Mouse (Mus musculus) limb, embryonic 15.5 days (tissue): ENCODE data around the gene Tmem88b. TPM values are rescaled to one million over a fixed set of nuclear protein-coding genes. Genes with fewer than 3 reads are reported as not detected.

ENCODE experiments used
- ATAC-seq: fragments of 200-750 bp; cut with Nextera tagmentation; 2 replicates; pipeline ENCODE4 v1.8.0; 2017; ENCODE audit warnings: low read depth, moderate TSS enrichment; ENCODE audit not compliant: insufficient number of reproducible peaks, low FRiP score, low TSS enrichment
- H3K27ac ChIP-seq: fragments of 300-500 bp; sonication (generic); 2 replicates; pipeline ENCODE4 v1.5.1; 2015; ENCODE audit warnings: moderate library complexity, mild to moderate bottlenecking, inconsistent platforms
- H3K27me3 ChIP-seq: fragments of 300-500 bp; sonication (generic); 2 replicates; pipeline ENCODE4 v1.6.1; 2015; ENCODE audit warnings: inconsistent platforms
- H3K36me3 ChIP-seq: fragments of 300-500 bp; sonication (generic); 2 replicates; pipeline ENCODE4 v1.6.1; 2015; ENCODE audit warnings: inconsistent platforms
- H3K4me1 ChIP-seq: fragments of 300-500 bp; sonication (generic); 2 replicates; pipeline ENCODE4 v1.6.1; 2015; ENCODE audit warnings: inconsistent platforms
- H3K4me2 ChIP-seq: fragments of 300-500 bp; sonication (generic); 2 replicates; pipeline ENCODE4 v1.6.1; 2015; ENCODE audit warnings: mild to moderate bottlenecking, inconsistent platforms
- H3K4me3 ChIP-seq: fragments of 300-500 bp; sonication (generic); 2 replicates; pipeline ENCODE4 v1.5.1; 2015; ENCODE audit warnings: mild to moderate bottlenecking, inconsistent platforms
- H3K9ac ChIP-seq: fragments of 300-500 bp; sonication (generic); 2 replicates; pipeline ENCODE4 v1.6.1; 2015; ENCODE audit warnings: inconsistent platforms
- H3K9me3 ChIP-seq: fragments of 300-500 bp; sonication (generic); 2 replicates; pipeline ENCODE4 v1.6.1; 2016; ENCODE audit warnings: inconsistent platforms
- WGBS: fragments of 180-500 bp; shearing (Covaris S2); methylation state at CpG from one replicate; pipeline ENCODE4 v1.1.7; 2015; 5-methylcytosine and 5-hydroxymethylcytosine counted together
- polyA plus RNA-seq: library from polyadenylated mRNA; unstranded; fragments of >200 nt; fragmentation: Nextera tagmentation; extraction: Ambion mirVana; gene quantifications from 2 replicates; pipeline ENCODE4 v1.2.1, GENCODE M21; 2015

Tmem88b gene
- 0.38 and 0.52 TPM in 2 replicates for polyA plus RNA-seq

DNA sequence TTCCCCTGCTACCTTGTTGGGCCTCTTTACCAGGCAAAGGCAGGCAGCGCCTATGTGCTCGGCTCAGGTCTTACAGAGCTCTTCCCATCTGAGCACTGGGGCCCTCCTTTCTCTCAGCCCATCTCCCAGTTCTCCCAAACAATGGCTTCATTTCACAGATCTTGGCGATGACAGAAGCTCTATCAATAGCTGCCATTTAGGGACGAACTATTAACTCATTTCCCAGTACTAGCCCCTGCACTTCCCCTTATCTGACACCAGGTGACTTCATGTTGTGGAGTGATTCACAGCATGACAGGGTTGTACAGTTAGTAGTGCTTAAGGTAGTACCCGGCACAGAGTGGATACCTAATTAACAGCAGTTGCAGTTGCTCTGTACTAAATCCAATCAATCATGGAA lies at the start of gene Tmem88b:
Gene Tmem88b, minus strand, starts transcription at position 56 of the 400 bp plus-strand sequence.
- Histone ChIP-seq H3K9me3 (no peaks in the 10 kb centered on the region), H3K27ac (peak within 1 kb of the TSS; percentile 80; the same call in 1 of the 2 replicates), H3K9ac (no peak within 1 kb of the TSS), H3K36me3 (no peaks in the 10 kb centered on the region), H3K4me3 (peak within 1 kb of the TSS; percentile 63), H3K4me2 (peak within 1 kb of the TSS; percentile 78), H3K27me3 (no peaks in the 10 kb centered on the region), H3K4me1 (peaks cover 14% of the 10 kb centered on the region)
- no peak for ATAC-seq
- WGBS: 69% methylated on average over 5 of the region's 5 CpGs

DNA sequence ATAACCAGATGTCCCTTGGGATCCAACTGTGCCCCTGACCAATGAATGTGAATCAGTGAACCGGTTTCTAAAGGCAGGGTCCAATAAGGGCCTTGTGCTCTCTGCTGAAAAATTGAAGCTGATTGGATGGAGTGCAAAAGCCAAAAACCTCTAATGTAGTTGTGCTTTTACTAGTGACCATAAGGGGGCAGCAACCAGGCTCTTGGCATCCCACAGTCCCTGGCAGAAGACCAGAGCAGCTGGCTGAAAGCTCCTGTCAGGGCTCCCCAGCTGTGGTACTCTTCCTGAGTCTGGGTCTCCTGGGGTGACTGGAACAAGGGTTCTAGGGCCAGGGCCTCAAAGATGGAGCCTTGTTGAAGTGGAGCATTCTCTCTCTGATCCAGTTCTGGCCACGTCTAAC lies 48.2 kb upstream of the Tmem88b start:
- Histone ChIP-seq H3K9ac (no peak overlapping the region), H3K4me2 (peak overlapping the region; percentile 7; the same call in 1 of the 2 replicates), H3K27me3 (no peaks in the 10 kb centered on the region), H3K9me3 (no peaks in the 10 kb centered on the region), H3K4me1 (peaks cover 44% of the 10 kb centered on the region), H3K36me3 (peaks cover 6% of the 10 kb centered on the region; the same call in 1 of the 2 replicates), H3K27ac (peak overlapping the region; percentile 85), H3K4me3 (peak overlapping the region; percentile 3; the same call in 1 of the 2 replicates)
- peak; percentile 41; the same call in 1 of the 2 replicates for ATAC-seq
- 18% methylated on average over 2 of the region's 2 CpGs for WGBS

DNA sequence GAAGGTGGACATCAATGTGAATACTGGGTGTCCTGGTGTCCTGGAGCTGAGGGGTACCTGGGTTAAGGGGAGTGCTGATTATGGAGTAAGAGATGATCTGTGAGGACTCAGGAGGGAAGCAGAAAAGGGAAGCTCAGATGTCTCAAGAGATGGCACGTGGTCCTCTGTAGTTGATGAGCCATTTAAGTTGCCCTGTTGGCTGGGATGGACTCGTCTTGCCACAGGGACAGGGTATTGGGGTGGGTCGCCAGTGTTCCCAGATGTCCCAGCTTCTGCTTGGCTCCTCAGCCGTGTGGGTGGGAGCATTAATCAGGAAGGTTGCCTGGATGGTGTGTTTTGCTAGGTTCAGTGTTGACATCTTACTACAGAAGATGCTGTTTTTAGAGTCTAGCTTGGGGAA lies 47.6 kb upstream of the Tmem88b start:
- H3K4me3 ChIP-seq: no peak overlapping the region
- ATAC-seq: no peak

DNA sequence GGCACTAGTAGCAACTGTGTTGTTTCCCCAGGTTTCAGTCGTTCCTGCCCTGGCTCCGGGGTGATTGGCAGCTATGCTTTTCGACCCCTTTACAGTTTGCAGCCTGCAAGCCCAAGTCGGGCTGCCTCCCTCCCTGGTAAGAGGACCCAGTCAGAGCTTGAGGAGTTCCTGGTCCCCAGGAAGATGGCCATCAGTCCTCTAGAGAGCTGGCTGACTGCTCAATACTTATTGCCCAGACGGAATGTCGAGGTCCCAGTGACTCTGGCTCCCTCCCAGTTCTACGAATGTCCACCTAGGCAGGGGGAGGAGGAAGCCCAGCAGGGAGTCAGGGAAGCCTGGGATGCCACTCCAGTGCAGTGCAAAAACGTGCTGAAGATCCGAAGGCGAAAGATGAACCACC lies 46.6 kb upstream of the Tmem88b start:
- WGBS: 55% methylated on average over 10 of the region's 10 CpGs
- Histone ChIP-seq H3K36me3 (peaks cover 17% of the 10 kb centered on the region; the same call in 1 of the 2 replicates), H3K27me3 (no peaks in the 10 kb centered on the region), H3K4me1 (peaks cover 31% of the 10 kb centered on the region), H3K9me3 (no peaks in the 10 kb centered on the region), H3K9ac (peak overlapping the region; percentile 78), H3K4me2 (peak overlapping the region; percentile 86), H3K27ac (peak overlapping the region; percentile 93; the same call in 1 of the 2 replicates), H3K4me3 (peak overlapping the region; percentile 78)
- no peak for ATAC-seq

More for the DNA sequence above, 47.6 kb upstream of the Tmem88b start:
- Histone ChIP-seq H3K9ac (no peak overlapping the region), H3K27me3 (no peaks in the 10 kb centered on the region), H3K9me3 (no peaks in the 10 kb centered on the region), H3K36me3 (peaks cover 9% of the 10 kb centered on the region; the same call in 1 of the 2 replicates), H3K27ac (no peak overlapping the region), H3K4me1 (peaks cover 40% of the 10 kb centered on the region), H3K4me2 (no peak overlapping the region)
- 85% methylated on average over 4 of the region's 4 CpGs for WGBS

DNA sequence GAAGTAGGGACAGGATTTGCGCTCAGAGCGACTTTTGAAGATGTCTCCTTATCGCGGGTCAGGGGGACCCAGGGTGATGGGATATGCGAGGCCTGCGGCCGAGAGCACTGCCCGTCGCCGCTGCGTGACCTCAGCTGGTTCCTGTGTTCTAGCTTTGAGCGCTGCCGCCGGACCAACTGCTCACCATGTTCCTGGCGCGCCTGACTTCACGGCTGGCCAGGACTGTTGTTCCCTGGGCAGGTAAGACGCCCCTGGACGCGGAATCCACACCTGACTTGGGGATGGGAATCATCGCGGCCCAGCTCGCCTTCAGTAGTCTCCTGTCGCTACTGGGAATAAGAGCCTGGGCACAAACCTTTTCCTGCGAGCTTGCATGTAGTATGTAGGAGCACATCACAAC lies 46.2 kb upstream of the Tmem88b start:
- no peaks in the 10 kb centered on the region for H3K27me3 ChIP-seq
- peak overlapping the region; percentile 78 for H3K9ac ChIP-seq
- WGBS: under 1% methylated on average over 25 of the region's 25 CpGs
- H3K4me3 ChIP-seq: peak overlapping the region; percentile 78
- ATAC-seq: no peak
- peak overlapping the region; percentile 93 for H3K27ac ChIP-seq
- H3K9me3 ChIP-seq: no peaks in the 10 kb centered on the region
- H3K4me2 ChIP-seq: peak overlapping the region; percentile 86
- peaks cover 31% of the 10 kb centered on the region for H3K4me1 ChIP-seq
- H3K36me3 ChIP-seq: peaks cover 22% of the 10 kb centered on the region; the same call in 1 of the 2 replicates

DNA sequence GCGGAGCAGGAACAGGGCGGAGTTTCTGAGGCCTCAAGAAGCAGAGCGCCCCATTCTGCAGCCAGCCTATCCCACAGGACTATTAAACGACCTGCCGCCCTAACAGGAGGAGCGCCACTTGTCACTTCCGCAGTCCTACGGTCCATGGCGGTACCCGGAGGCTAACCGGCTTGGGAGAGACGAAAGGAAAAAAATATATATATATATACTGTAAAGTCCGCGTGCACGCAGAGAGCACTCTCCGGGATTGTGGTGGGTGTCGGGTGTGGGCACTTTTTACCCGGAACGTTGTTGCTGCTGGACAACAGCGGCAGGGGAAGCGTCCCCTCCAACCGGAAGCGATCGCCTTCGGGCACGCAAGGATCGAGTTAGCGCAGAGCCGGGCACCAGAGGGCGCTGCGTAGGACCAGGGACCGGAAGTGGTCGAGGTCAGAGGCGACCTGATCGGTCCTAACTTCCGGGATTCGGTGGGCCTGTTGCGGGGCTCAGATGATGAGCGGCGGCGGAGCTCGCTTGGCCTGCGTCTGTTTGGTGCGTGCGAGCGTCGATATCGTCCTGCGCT lies 45.6 kb upstream of the Tmem88b start, which contains the start of gene Aurkaip1:
Gene Aurkaip1, plus strand, starts transcription at position 68 of the 562 bp plus-strand sequence.
- WGBS: under 1% methylated on average over 49 of the region's 49 CpGs
- peak within 1 kb of the TSS; percentile 86 for H3K4me2 ChIP-seq
- no peaks in the 10 kb centered on the region for H3K27me3 ChIP-seq
- H3K4me1 ChIP-seq: peaks cover 31% of the 10 kb centered on the region
- H3K4me3 ChIP-seq: peak within 1 kb of the TSS; percentile 78
- H3K9ac ChIP-seq: peak within 1 kb of the TSS; percentile 78
- H3K36me3 ChIP-seq: peaks cover 22% of the 10 kb centered on the region
- ATAC-seq: peak; percentile 89
- H3K9me3 ChIP-seq: no peaks in the 10 kb centered on the region
- H3K27ac ChIP-seq: peak within 1 kb of the TSS; percentile 93

DNA sequence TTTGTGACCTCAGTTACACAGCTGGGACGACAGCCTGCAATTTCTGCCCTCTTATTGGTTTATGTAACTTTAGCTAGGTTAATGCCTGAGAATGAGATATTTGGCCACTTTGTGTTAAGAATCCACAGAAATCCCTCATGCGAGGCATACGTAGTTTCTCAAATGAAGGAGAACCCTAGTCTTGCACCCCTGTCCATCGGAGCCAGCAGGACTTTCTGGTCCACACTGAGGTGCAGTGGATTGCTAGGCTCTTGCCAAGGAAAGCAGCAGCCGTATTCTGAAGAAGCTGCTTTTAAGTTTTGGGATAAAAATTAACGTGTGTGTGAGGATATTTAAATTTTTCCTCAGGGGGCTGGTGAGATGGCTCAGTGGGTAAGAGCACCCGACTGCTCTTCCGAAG lies 44.9 kb upstream of the Tmem88b start:
- Histone ChIP-seq H3K27ac (peak overlapping the region; percentile 93; the same call in 1 of the 2 replicates), H3K27me3 (no peaks in the 10 kb centered on the region), H3K9me3 (no peaks in the 10 kb centered on the region), H3K4me3 (peak overlapping the region; percentile 78), H3K4me1 (peaks cover 31% of the 10 kb centered on the region), H3K4me2 (peak overlapping the region; percentile 86), H3K36me3 (peaks cover 24% of the 10 kb centered on the region), H3K9ac (0 out of 2 replicates have a peak overlapping the region, but pooled peaks have one; percentile 10)
- ATAC-seq: no peak
- 49% methylated on average over 8 of the region's 8 CpGs for WGBS

DNA sequence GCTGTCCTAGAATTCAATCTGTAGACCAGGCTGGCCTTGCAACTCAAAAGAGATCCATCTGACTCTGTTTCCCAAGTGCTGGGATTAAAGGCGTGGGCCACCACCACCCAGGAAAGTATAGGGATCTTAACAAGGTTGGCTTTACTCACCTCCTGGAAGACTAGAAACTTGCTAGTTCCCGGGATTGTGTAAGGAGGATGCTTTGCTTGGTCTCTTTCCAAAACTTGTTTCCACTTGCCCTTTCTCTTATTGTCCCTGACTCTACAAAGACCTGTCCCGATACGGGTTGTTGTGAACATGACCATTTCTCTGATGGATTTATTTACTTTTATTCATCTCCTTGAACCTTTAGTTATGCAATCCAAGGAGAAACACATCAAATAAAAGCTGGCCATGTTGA lies 44.2 kb upstream of the Tmem88b start:
- 84% methylated on average over 4 of the region's 4 CpGs for WGBS
- no peak overlapping the region for H3K4me2 ChIP-seq
- no peak for ATAC-seq
- no peak overlapping the region for H3K27ac ChIP-seq
- peaks cover 30% of the 10 kb centered on the region for H3K36me3 ChIP-seq
- peaks cover 31% of the 10 kb centered on the region for H3K4me1 ChIP-seq
- H3K27me3 ChIP-seq: no peaks in the 10 kb centered on the region
- H3K4me3 ChIP-seq: no peak overlapping the region
- no peaks in the 10 kb centered on the region for H3K9me3 ChIP-seq
- H3K9ac ChIP-seq: no peak overlapping the region

DNA sequence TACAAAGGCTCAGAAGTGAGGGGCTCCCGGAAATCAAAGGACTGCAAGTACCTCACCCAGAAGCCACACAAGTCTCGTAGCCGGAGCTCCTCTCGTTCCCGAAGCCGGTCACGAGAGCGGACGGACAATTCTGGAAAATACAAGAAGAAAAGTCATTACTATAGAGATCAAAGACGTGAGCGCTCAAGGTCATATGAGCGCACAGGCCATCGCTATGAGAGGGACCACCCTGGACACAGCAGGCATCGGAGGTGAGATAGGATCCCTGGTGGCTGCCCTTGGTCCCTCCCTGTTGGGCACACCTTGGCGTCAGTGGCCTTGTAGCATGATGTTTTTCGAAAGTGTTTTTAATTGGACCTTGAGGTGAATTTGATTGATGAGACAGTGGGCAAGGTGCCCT lies 37.8 kb upstream of the Tmem88b start:
- H3K9ac ChIP-seq: no peak overlapping the region
- no peaks in the 10 kb centered on the region for H3K27me3 ChIP-seq
- peaks cover 84% of the 10 kb centered on the region for H3K36me3 ChIP-seq
- no peak overlapping the region for H3K4me2 ChIP-seq
- 92% methylated on average over 16 of the region's 16 CpGs for WGBS
- no peaks in the 10 kb centered on the region for H3K4me1 ChIP-seq
- no peak overlapping the region for H3K27ac ChIP-seq
- no peak for ATAC-seq
- no peaks in the 10 kb centered on the region for H3K9me3 ChIP-seq
- H3K4me3 ChIP-seq: no peak overlapping the region

DNA sequence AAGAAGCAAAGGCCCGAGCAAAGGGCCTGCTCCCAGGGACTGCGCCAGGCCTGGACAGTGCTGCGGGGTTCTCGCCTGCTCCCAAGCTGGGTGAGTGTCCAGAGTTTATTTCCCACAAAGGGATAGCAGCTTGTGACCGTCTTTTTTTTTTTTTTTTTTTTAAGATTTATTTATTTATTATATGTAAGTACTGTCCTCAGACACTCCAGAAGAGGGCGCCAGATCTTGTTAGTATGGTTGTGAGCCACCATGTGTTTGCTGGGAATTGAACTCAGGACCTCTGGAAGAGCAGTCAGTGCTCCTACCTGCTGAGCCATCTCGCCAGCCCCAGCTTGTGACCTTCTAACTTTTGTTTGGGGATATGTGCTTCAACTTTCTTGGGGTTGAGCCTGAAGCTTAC lies 35.4 kb upstream of the Tmem88b start:
- WGBS: 77% methylated on average over 7 of the region's 7 CpGs
- no peak for ATAC-seq
- Histone ChIP-seq H3K9ac (no peak overlapping the region), H3K36me3 (peaks cover 92% of the 10 kb centered on the region), H3K4me1 (no peaks in the 10 kb centered on the region), H3K9me3 (no peaks in the 10 kb centered on the region), H3K4me3 (no peak overlapping the region), H3K27ac (no peak overlapping the region), H3K4me2 (no peak overlapping the region), H3K27me3 (no peaks in the 10 kb centered on the region)

DNA sequence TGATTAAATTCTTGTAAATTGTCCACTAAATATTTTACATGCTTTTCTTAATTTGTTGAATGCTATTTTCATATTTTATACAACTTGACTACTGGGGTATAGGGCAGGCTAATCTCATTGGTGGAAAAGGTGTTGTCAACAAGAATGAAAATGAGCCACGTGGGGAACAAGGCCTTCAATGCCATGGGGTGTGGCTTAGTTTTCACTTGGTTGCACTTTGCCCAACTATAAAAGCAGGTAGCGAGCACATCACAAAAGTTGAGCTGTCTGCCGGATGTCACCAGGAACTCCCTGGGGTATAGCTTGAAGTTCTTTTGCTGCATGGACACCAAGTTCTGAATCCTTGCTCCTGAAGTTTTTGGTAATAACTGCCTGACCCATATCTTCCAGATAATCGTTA lies 31.9 kb upstream of the Tmem88b start:
- Histone ChIP-seq H3K4me2 (no peak overlapping the region), H3K9me3 (no peaks in the 10 kb centered on the region), H3K4me1 (peaks cover 14% of the 10 kb centered on the region), H3K4me3 (no peak overlapping the region), H3K9ac (no peak overlapping the region), H3K27ac (no peak overlapping the region), H3K27me3 (no peaks in the 10 kb centered on the region), H3K36me3 (peaks cover 85% of the 10 kb centered on the region)
- ATAC-seq: no peak
- WGBS: 85% methylated on average over 4 of the region's 4 CpGs

DNA sequence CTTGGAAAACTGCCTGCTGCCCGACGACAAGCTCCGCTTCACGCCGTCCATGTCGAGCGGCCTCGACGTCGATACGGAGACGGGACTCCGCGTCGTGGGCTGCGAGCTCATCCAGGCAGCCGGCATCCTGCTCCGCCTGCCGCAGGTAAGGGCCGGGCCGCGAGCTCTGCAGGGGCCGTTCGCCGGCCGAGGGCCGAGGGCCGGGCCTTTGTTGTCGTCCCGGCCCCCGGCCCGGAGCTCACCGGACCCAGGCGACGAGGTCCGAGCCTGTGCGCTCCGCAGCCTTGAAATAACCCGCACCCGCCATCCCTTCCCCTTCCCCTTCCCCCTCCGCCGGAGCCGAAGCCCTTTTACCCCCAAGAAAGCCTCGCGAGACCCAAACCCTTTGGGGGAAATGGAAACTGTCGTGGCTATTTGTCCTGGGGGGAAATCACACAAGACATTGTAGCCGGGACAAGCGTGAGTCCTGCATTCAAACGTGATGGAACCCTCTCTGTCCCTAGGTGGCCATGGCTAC lies 27.0 kb upstream of the Tmem88b start:
- peak; percentile 30; the same call in 1 of the 2 replicates for ATAC-seq
- Histone ChIP-seq H3K4me1 (peaks cover 20% of the 10 kb centered on the region), H3K4me2 (peak overlapping the region; percentile 68), H3K27ac (peak overlapping the region; percentile 93), H3K9ac (peak overlapping the region; percentile 99), H3K36me3 (peaks cover 70% of the 10 kb centered on the region), H3K27me3 (no peaks in the 10 kb centered on the region), H3K4me3 (peak overlapping the region; percentile 98), H3K9me3 (no peaks in the 10 kb centered on the region)
- WGBS: under 1% methylated on average over 48 of the region's 49 CpGs
